Mouse (Mus musculus): Measurements from ENCODE around the gene Zfp286. TPM values are rescaled to one million over a fixed set of nuclear protein-coding genes. Genes with fewer than 3 reads are reported as not detected.

Gene Zfp286
- polyA plus RNA-seq, 1 experiment = 0.64 TPM

- peak within 1 kb of the TSS; percentile 81 for H3K4me3 ChIP-seq (ENCODE audit: extremely low read depth, insufficient read depth, insufficient read length)
- 2% methylated on average over 48 of the region's 48 CpGs for WGBS
- TF ChIP-seq CTCF (IDR thresholded peaks at IDR 0.05; ENCODE audit: extremely low read depth, insufficient read depth, insufficient read length, insufficient replicate concordance) (no peak), POLR2A (IDR thresholded peaks at IDR 0.05; ENCODE audit: low read depth, low read length) (no peak)
- no peaks in the 10 kb centered on the region for H3K27me3 ChIP-seq (ENCODE audit: control insufficient read depth, insufficient read depth, low read length)
- H3K27ac ChIP-seq (ENCODE audit: insufficient read depth, low read length) = peak within 1 kb of the TSS; percentile 50
- no peaks in the 10 kb centered on the region for H3K4me1 ChIP-seq (ENCODE audit: control insufficient read depth, insufficient read depth, insufficient read length)
- DNase-seq (ENCODE audit: low read depth in 1 of 2, low spot score in 2 of 2) = peak; percentile 51 to 67
- H3K36me3 ChIP-seq (ENCODE audit: control insufficient read depth, insufficient read depth, low read length) = peaks cover 4% of the 10 kb centered on the region; the same call in 1 of the 2 replicates
Observed at GRCm38 (mm10) chr11:62731311-62732021, 57.8 kb downstream of the Zfp286 start, which contains the start of gene Zfp287. Zfp287 (minus strand) TSS chr11:62731905.

GRCm38 (mm10) chr11:62728276-62728675, 61.0 kb downstream of the Zfp286 start:
- no peak overlapping the region for H3K4me3 ChIP-seq (ENCODE audit: extremely low read depth, insufficient read depth, insufficient read length)
- no peak for TF ChIP-seq CTCF (IDR thresholded peaks at IDR 0.05; ENCODE audit: extremely low read depth, insufficient read depth, insufficient read length, insufficient replicate concordance)
- TF ChIP-seq POLR2A (IDR thresholded peaks at IDR 0.05; ENCODE audit: low read depth, low read length) = no peak
- DNase-seq (ENCODE audit: low read depth in 1 of 2, low spot score in 2 of 2) = no peak
- H3K4me1 ChIP-seq (ENCODE audit: control insufficient read depth, insufficient read depth, insufficient read length) = no peaks in the 10 kb centered on the region
- H3K27me3 ChIP-seq (ENCODE audit: control insufficient read depth, insufficient read depth, low read length) = no peaks in the 10 kb centered on the region
- no peak overlapping the region for H3K27ac ChIP-seq (ENCODE audit: insufficient read depth, low read length)
- 94% methylated on average over 8 of the region's 8 CpGs for WGBS
- peaks cover 6% of the 10 kb centered on the region; the same call in 1 of the 2 replicates for H3K36me3 ChIP-seq (ENCODE audit: control insufficient read depth, insufficient read depth, low read length)

GRCm38 (mm10) chr11:62710657-62711056, 78.6 kb downstream of the Zfp286 start:
- no peak overlapping the region for H3K4me3 ChIP-seq (ENCODE audit: extremely low read depth, insufficient read depth, insufficient read length)
- WGBS = 91% methylated on average over 5 of the region's 5 CpGs
- no peak for DNase-seq (ENCODE audit: low read depth in 1 of 2, low spot score in 2 of 2)
- H3K27ac ChIP-seq (ENCODE audit: insufficient read depth, low read length) = no peak overlapping the region
- no peaks in the 10 kb centered on the region; the same call in 1 of the 2 replicates for H3K4me1 ChIP-seq (ENCODE audit: control insufficient read depth, insufficient read depth, insufficient read length)
- no peak for TF ChIP-seq CTCF (IDR thresholded peaks at IDR 0.05; ENCODE audit: extremely low read depth, insufficient read depth, insufficient read length, insufficient replicate concordance)
- TF ChIP-seq POLR2A (IDR thresholded peaks at IDR 0.05; ENCODE audit: low read depth, low read length) = no peak
- H3K36me3 ChIP-seq (ENCODE audit: control insufficient read depth, insufficient read depth, low read length) = no peaks in the 10 kb centered on the region
- H3K27me3 ChIP-seq (ENCODE audit: control insufficient read depth, insufficient read depth, low read length) = no peaks in the 10 kb centered on the region

- no peaks in the 10 kb centered on the region for H3K27me3 ChIP-seq (ENCODE audit: control insufficient read depth, insufficient read depth, low read length)
- no peaks in the 10 kb centered on the region; the same call in 1 of the 2 replicates for H3K4me1 ChIP-seq (ENCODE audit: control insufficient read depth, insufficient read depth, insufficient read length)
- TF ChIP-seq POLR2A (IDR thresholded peaks at IDR 0.05; ENCODE audit: low read depth, low read length) = no peak
- no peak for TF ChIP-seq CTCF (IDR thresholded peaks at IDR 0.05; ENCODE audit: extremely low read depth, insufficient read depth, insufficient read length, insufficient replicate concordance)
- H3K4me3 ChIP-seq (ENCODE audit: extremely low read depth, insufficient read depth, insufficient read length) = no peak overlapping the region
- no peaks in the 10 kb centered on the region for H3K36me3 ChIP-seq (ENCODE audit: control insufficient read depth, insufficient read depth, low read length)
- H3K27ac ChIP-seq (ENCODE audit: insufficient read depth, low read length) = no peak overlapping the region
- DNase-seq (ENCODE audit: low read depth in 1 of 2, low spot score in 2 of 2) = no peak
- 79% methylated on average over 7 of the region's 7 CpGs for WGBS
Observed at GRCm38 (mm10) chr11:62708252-62708651, 81.0 kb downstream of the Zfp286 start.

DNA sequence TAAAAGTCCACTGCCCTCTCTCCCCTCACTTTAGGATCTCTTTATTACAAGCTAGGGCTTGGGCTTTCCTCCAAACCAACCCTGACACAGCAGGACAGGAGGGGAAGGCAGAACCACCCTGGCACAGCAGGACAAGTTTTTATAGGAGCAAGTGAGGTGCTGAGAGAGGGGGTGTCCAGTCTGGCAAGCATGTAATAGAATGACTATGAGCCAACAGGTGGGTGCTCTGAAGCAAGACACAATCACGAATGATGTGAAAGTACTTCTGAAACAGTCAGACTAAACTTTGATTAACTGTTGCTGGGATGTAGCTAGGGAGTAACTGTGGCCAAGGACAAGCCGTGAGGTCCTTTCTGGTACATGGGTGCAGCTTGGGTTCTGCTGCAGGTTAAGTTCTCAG, 83.1 kb downstream of the Zfp286 start:
- H3K27me3 ChIP-seq (ENCODE audit: control insufficient read depth, insufficient read depth, low read length) = no peaks in the 10 kb centered on the region
- WGBS = 64% methylated on average over 2 of the region's 2 CpGs
- no peak for DNase-seq (ENCODE audit: low read depth in 1 of 2, low spot score in 2 of 2)
- no peaks in the 10 kb centered on the region; the same call in 1 of the 2 replicates for H3K4me1 ChIP-seq (ENCODE audit: control insufficient read depth, insufficient read depth, insufficient read length)
- no peak for TF ChIP-seq POLR2A (IDR thresholded peaks at IDR 0.05; ENCODE audit: low read depth, low read length)
- no peak for TF ChIP-seq CTCF (IDR thresholded peaks at IDR 0.05; ENCODE audit: extremely low read depth, insufficient read depth, insufficient read length, insufficient replicate concordance)
- no peak overlapping the region for H3K4me3 ChIP-seq (ENCODE audit: extremely low read depth, insufficient read depth, insufficient read length)
- H3K36me3 ChIP-seq (ENCODE audit: control insufficient read depth, insufficient read depth, low read length) = no peaks in the 10 kb centered on the region
- no peak overlapping the region for H3K27ac ChIP-seq (ENCODE audit: insufficient read depth, low read length)

Other genes starting within 250 kb of the Zfp286 start
- 1,229 and 1,312 TPM in 2 replicates for gene Ubb, start 238.3 kb downstream of the Zfp286 start, polyA plus RNA-seq (2012; rRNA removed)
- gene Trpv2, start 215.0 kb downstream of the Zfp286 start, polyA plus RNA-seq (2012; rRNA removed) = 35.4 and 39.8 TPM in 2 replicates
- gene Lrrc75a, start 140.9 kb downstream of the Zfp286 start, polyA plus RNA-seq (2012; rRNA removed) = 6.6 and 9.4 TPM in 2 replicates
- gene Mmgt2, start 140.8 kb downstream of the Zfp286 start, polyA plus RNA-seq (2012; rRNA removed) = 22.3 and 24.6 TPM in 2 replicates
- gene Zfp287, start 57.6 kb downstream of the Zfp286 start, polyA plus RNA-seq (2012; rRNA removed) = 1.5 and 1.8 TPM in 2 replicates
- gene Gm10428, start 36.4 kb downstream of the Zfp286 start, polyA plus RNA-seq (2012; rRNA removed) = not detected in 2 replicates
- 0.74 TPM in 2 replicates for gene Trim16, start 30.8 kb upstream of the Zfp286 start, polyA plus RNA-seq (2012; rRNA removed)
- 0.69 and 1.1 TPM in 2 replicates for gene Fbxw10, start 57.6 kb upstream of the Zfp286 start, polyA plus RNA-seq (2012; rRNA removed)
- 5.1 and 6.2 TPM in 2 replicates for gene Tvp23b, start 90.0 kb upstream of the Zfp286 start, polyA plus RNA-seq (2012; rRNA removed)
- not detected in 2 replicates for gene Cdrt4, start 161.7 kb upstream of the Zfp286 start, polyA plus RNA-seq (2012; rRNA removed)

Data from spleen, adult 2 months (tissue).